ENCODE assay signal across 19 mouse cellular contexts in genomic region chr11:50336891-50337290, GRCm38 (mm10). TPM values are rescaled to one million over a fixed set of nuclear protein-coding genes. Genes with fewer than 3 reads are reported as not detected.
"Had no signal": no experiment of that assay in that cellular context is flagged by ENCODE, and none has a peak within 500 bp of the region (broad histone marks: within the 10 kb centered on the region; RNA-seq: fewer than 3 reads in every experiment).

No protein-coding gene starts in this region.

- H3K9ac ChIP-seq: neural tube, embryonic 12.5 days; neural tube, embryonic 13.5 days; neural tube, embryonic 15.5 days; stomach, embryonic 15.5 days had no signal

- H3K9me3 ChIP-seq: neural tube, embryonic 12.5 days; neural tube, embryonic 13.5 days; neural tube, embryonic 15.5 days; stomach, embryonic 15.5 days had no signal

- H3K27ac ChIP-seq: neural tube, embryonic 12.5 days; neural tube, embryonic 13.5 days; neural tube, embryonic 15.5 days; stomach, embryonic 15.5 days; stomach, postnatal 0 days had no signal

- H3K27me3 ChIP-seq: neural tube, embryonic 12.5 days; neural tube, embryonic 13.5 days; neural tube, embryonic 15.5 days; stomach, embryonic 15.5 days had no signal

- H3K4me3 ChIP-seq: neural tube, embryonic 12.5 days; neural tube, embryonic 13.5 days; neural tube, embryonic 15.5 days; stomach, embryonic 15.5 days had no signal

- H3K4me1 ChIP-seq: neural tube, embryonic 12.5 days; neural tube, embryonic 13.5 days; neural tube, embryonic 15.5 days; stomach, embryonic 15.5 days had no signal

- DNase-seq: retina, postnatal 1 day; right cerebral cortex, adult 18-20 months; right cerebral cortex, postnatal 14 days; right cerebral cortex, postnatal 25 days; right cerebral cortex, postnatal 4 days; spleen, adult 18-20 months; thymus, adult 18-20 months; thymus, postnatal 14 days; thymus, postnatal 25 days; thymus, postnatal 36 days; thymus, postnatal 4 days had no signal

- H3K36me3 ChIP-seq: neural tube, embryonic 12.5 days; neural tube, embryonic 13.5 days; neural tube, embryonic 15.5 days; stomach, embryonic 15.5 days had no signal

RNA-seq across cellular contexts. Expression of gene Cby3, which starts 17.4 kb away (rescaled TPM):
- total RNA-seq: neutrophil, adult 5-6 weeks had no signal
- polyA plus RNA-seq: neural tube, embryonic 11.5 days; neural tube, embryonic 12.5 days; spleen, adult 2 months had no signal
